Mouse (Mus musculus): ENCODE results near the gene Gm17175. TPM values are rescaled to one million over a fixed set of nuclear protein-coding genes. Genes with fewer than 3 reads are reported as not detected.
"Not testable (repeated sequence)": the region's sequence is repeated elsewhere in the genome, so short reads cannot be mapped to it uniquely, and the experiment has no call there.

Gene Gm17175
- total RNA-seq (2021) = not detected
- long read RNA-seq, experiment 1 = 0 reads
- long read RNA-seq, experiment 2 = 0 reads

GRCm38 (mm10) chr14:51573963-51574362 is at the start of gene Gm17175:
Gene Gm17175, minus strand, starts transcription at chr14:51574063.
- DNase-seq (ENCODE audit: low spot score in 2 of 2) = not testable (repeated sequence)

- no peak for DNase-seq (ENCODE audit: low spot score in 2 of 2)
Observed at GRCm38 (mm10) chr14:51611210-51611609, 37.3 kb upstream of the Gm17175 start, which contains the start of gene Gm17078. Gene Gm17078, minus strand, starts transcription at chr14:51611310.

DNA sequence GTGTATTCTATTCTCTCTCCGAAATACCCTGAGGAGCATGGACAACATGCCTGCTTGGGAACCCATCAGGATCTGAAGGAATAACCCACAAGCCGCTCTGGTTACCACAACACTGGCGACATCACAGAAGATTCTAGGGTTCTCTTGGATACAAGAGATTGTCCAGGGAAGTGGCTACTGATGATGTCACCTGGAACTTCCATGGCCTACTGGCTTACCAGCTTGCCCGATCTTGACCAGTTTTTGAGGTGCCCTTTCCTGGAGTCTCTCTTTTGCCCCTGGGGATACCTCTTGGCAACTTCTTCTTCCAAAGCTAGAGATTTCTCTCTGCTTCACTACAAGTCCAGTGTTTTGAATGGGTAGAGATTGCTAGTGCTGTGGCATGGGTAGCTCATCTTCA is 18.2 kb upstream of the Gm17175 start, which contains the start of gene Gm17174:
Gene Gm17174, minus strand, starts transcription at position 101 of the 400 bp plus-strand sequence.
- DNase-seq (ENCODE audit: low spot score in 2 of 2) = not testable (repeated sequence)

DNA sequence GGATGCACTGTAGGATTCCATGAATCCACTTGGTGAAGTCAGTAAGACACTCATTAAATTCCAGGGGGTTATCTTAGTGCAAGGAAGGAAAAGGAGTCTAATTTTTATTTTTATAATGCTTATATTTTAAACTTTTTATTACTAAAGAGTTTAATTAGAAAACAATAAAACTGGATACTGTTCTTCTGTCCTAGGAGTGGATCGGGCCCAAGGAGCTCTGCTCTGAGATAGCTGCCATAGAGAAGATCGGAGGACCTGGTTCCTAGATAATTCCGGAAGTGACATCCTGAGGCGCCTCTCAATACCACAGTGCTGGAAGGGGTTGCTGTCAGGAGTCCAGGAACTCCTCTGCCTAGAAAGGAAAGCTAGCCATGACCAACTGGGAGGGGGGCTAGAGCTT is 21.4 kb downstream of the Gm17175 start, which contains the start of gene Gm5622:
Gene Gm5622, plus strand, starts transcription at position 301 of the 400 bp plus-strand sequence.
- DNase-seq (ENCODE audit: low spot score in 2 of 2) = no peak

Other genes with a start within 250 kb of the Gm17175 start
- gene Gm7247, start 212.3 kb downstream of the Gm17175 start, total RNA-seq (2021) = not detected
- not detected for gene Vmn2r88, start 163.2 kb downstream of the Gm17175 start, total RNA-seq (2021)
- not detected for gene Vmn2r89, start 122.2 kb downstream of the Gm17175 start, total RNA-seq (2021)
- gene Gm5622, start 21.3 kb downstream of the Gm17175 start, total RNA-seq (2021) = not detected
- gene Gm17174, start 18.1 kb upstream of the Gm17175 start, total RNA-seq (2021) = not detected
- not detected for gene Gm17078, start 37.2 kb upstream of the Gm17175 start, total RNA-seq (2021)
- not detected for gene Gm4181, start 61.6 kb upstream of the Gm17175 start, total RNA-seq (2021)
- not detected for gene Gm17079, start 121.4 kb upstream of the Gm17175 start, total RNA-seq (2021)
- not detected for gene Gm5800, start 143.1 kb upstream of the Gm17175 start, total RNA-seq (2021)
- not detected for gene Ang4, start 199.5 kb upstream of the Gm17175 start, total RNA-seq (2021)
- gene AY358078, start 226.0 kb upstream of the Gm17175 start, total RNA-seq (2021) = not detected